Mouse (Mus musculus): ENCODE data around the gene Tmem107.
"Not testable (repeated sequence)": the region's sequence is repeated elsewhere in the genome, so short reads cannot be mapped to it uniquely, and the experiment has no call there.

Gene Tmem107

GRCm38 (mm10) chr11:69093856-69094255 is 23.2 kb downstream of the Tmem107 start:
- not testable (repeated sequence) for DNase-seq (ENCODE audit: low read depth, low spot score)

- DNase-seq (ENCODE audit: low read depth, low spot score) = peak; percentile 98
These were observed 24.3 kb downstream of the Tmem107 start, which contains the start of gene Per1 for GRCm38 (mm10) chr11:69094697-69095429. Gene Per1, plus strand, starts transcription at chr11:69095217.

- no peak for DNase-seq (ENCODE audit: low read depth, low spot score)
These were observed 25.1 kb downstream of the Tmem107 start for GRCm38 (mm10) chr11:69095511-69096231.

- DNase-seq (ENCODE audit: low read depth, low spot score) = no peak
These were observed 25.9 kb downstream of the Tmem107 start for GRCm38 (mm10) chr11:69096360-69096986.

GRCm38 (mm10) chr11:69096987-69097900 is 26.6 kb downstream of the Tmem107 start:
- peak; percentile 85 for DNase-seq (ENCODE audit: low read depth, low spot score)

GRCm38 (mm10) chr11:69098039-69098761 is 27.6 kb downstream of the Tmem107 start:
- no peak for DNase-seq (ENCODE audit: low read depth, low spot score)

- peak; percentile 95 for DNase-seq (ENCODE audit: low read depth, low spot score)
These were observed 28.1 kb downstream of the Tmem107 start for GRCm38 (mm10) chr11:69098762-69099091.

GRCm38 (mm10) chr11:69099177-69099914 is 28.7 kb downstream of the Tmem107 start:
- DNase-seq (ENCODE audit: low read depth, low spot score) = peak; percentile 27

- peak; percentile 86 for DNase-seq (ENCODE audit: low read depth, low spot score)
These were observed 29.3 kb downstream of the Tmem107 start for GRCm38 (mm10) chr11:69099915-69100345.

- DNase-seq (ENCODE audit: low read depth, low spot score) = no peak
These were observed 30.2 kb downstream of the Tmem107 start for GRCm38 (mm10) chr11:69100639-69101360.

GRCm38 (mm10) chr11:69101604-69102402 is 31.2 kb downstream of the Tmem107 start:
- DNase-seq (ENCODE audit: low read depth, low spot score) = no peak

GRCm38 (mm10) chr11:69102403-69102725 is 31.8 kb downstream of the Tmem107 start:
- DNase-seq (ENCODE audit: low read depth, low spot score) = no peak

- no peak for DNase-seq (ENCODE audit: low read depth, low spot score)
These were observed 32.5 kb downstream of the Tmem107 start for GRCm38 (mm10) chr11:69103121-69103520.

GRCm38 (mm10) chr11:69103531-69104435 is 33.2 kb downstream of the Tmem107 start:
- DNase-seq (ENCODE audit: low read depth, low spot score) = no peak

- DNase-seq (ENCODE audit: low read depth, low spot score) = no peak
These were observed 33.9 kb downstream of the Tmem107 start for GRCm38 (mm10) chr11:69104487-69104886.

GRCm38 (mm10) chr11:69105227-69105626 is 34.6 kb downstream of the Tmem107 start:
- no peak for DNase-seq (ENCODE audit: low read depth, low spot score)

- no peak for DNase-seq (ENCODE audit: low read depth, low spot score)
These were observed 35.2 kb downstream of the Tmem107 start for GRCm38 (mm10) chr11:69105796-69106195.

- no peak for DNase-seq (ENCODE audit: low read depth, low spot score)
These were observed 35.7 kb downstream of the Tmem107 start for GRCm38 (mm10) chr11:69106299-69106698.

Data from mesoderm, embryonic 11.5 days (tissue).